Mouse (Mus musculus) thymus, postnatal 4 days (tissue): ENCODE measurements around the gene Yipf4.
"Not testable (repeated sequence)": the region's sequence is repeated elsewhere in the genome, so short reads cannot be mapped to it uniquely, and the experiment has no call there.

Experiments used
- DNase-seq: peaks from one replicate; pipeline ENCODE4 v3.0.0; 2021

Gene Yipf4

GRCm38 (mm10) chr17:74489024-74489900, at the start of gene Yipf4:
Gene Yipf4, plus strand, starts transcription at chr17:74489493.
- peak; percentile 94 for DNase-seq

- no peak for DNase-seq
Measured at GRCm38 (mm10) chr17:74440486-74440885, 48.8 kb upstream of the Yipf4 start.

GRCm38 (mm10) chr17:74449776-74450175, 39.5 kb upstream of the Yipf4 start:
- no peak for DNase-seq

- DNase-seq, result no peak
Measured at GRCm38 (mm10) chr17:74453928-74454327, 35.4 kb upstream of the Yipf4 start.

GRCm38 (mm10) chr17:74454660-74455059, 34.6 kb upstream of the Yipf4 start:
- no peak for DNase-seq

GRCm38 (mm10) chr17:74455426-74455825, 33.9 kb upstream of the Yipf4 start:
- DNase-seq, result no peak

- DNase-seq, result no peak
Measured at GRCm38 (mm10) chr17:74456825-74457224, 32.5 kb upstream of the Yipf4 start.

GRCm38 (mm10) chr17:74457972-74458677, 31.2 kb upstream of the Yipf4 start:
- no peak for DNase-seq

GRCm38 (mm10) chr17:74458711-74459408, 30.4 kb upstream of the Yipf4 start, which contains the start of gene Nlrc4:
Gene Nlrc4, minus strand, starts transcription at chr17:74459142.
- DNase-seq, result no peak

GRCm38 (mm10) chr17:74463510-74463909, 25.8 kb upstream of the Yipf4 start:
- DNase-seq, result no peak

GRCm38 (mm10) chr17:74467981-74468380, 21.3 kb upstream of the Yipf4 start:
- DNase-seq, result not testable (repeated sequence)

GRCm38 (mm10) chr17:74470133-74470532, 19.2 kb upstream of the Yipf4 start:
- DNase-seq, result not testable (repeated sequence)

- no peak for DNase-seq
Measured at GRCm38 (mm10) chr17:74480361-74481069, 8.8 kb upstream of the Yipf4 start.

GRCm38 (mm10) chr17:74489901-74490220, 568 bp downstream of the Yipf4 start:
- no peak for DNase-seq

GRCm38 (mm10) chr17:74491565-74491964, 2.3 kb downstream of the Yipf4 start:
- no peak for DNase-seq

GRCm38 (mm10) chr17:74500204-74500603, 10.9 kb downstream of the Yipf4 start:
- DNase-seq, result no peak

GRCm38 (mm10) chr17:74501085-74501484, 11.8 kb downstream of the Yipf4 start:
- DNase-seq, result no peak

GRCm38 (mm10) chr17:74507934-74508333, 18.6 kb downstream of the Yipf4 start:
- DNase-seq, result no peak

GRCm38 (mm10) chr17:74508600-74508999, 19.3 kb downstream of the Yipf4 start:
- no peak for DNase-seq

GRCm38 (mm10) chr17:74512308-74512707, 23.0 kb downstream of the Yipf4 start:
- no peak for DNase-seq

GRCm38 (mm10) chr17:74522797-74523723, 33.8 kb downstream of the Yipf4 start:
- peak; percentile 12 for DNase-seq

- no peak for DNase-seq
Measured at GRCm38 (mm10) chr17:74526117-74526516, 36.8 kb downstream of the Yipf4 start.
